9 mouse cellular contexts compared by ENCODE assay signal in genomic region chr2:27897161-27897560, GRCm38 (mm10). TPM values are rescaled to one million over a fixed set of nuclear protein-coding genes. Genes with fewer than 3 reads are reported as not detected.
DNase-seq lines count a peak whose midpoint lies in the region; TF ChIP-seq lines count a peak whose summit lies in the region.
"Had no signal": no experiment of that assay in that cellular context is flagged by ENCODE, and none has a peak within 500 bp of the region (broad histone marks: within the 10 kb centered on the region; RNA-seq: fewer than 3 reads in every experiment).

No protein-coding gene starts in this region.

- 53% methylated on average over 6 of the region's 6 CpGs for WGBS in lung, adult 2 months

- peak; percentile 56 to 68 for DNase-seq in lung, adult 18-20 months
- no peak for DNase-seq in lung, adult 2 months
- DNase-seq in gastrocnemius, postnatal 14 days = peak; percentile 80
- peak; percentile 45 to 60 for DNase-seq in kidney, postnatal 4 days
- peak; percentile 50 for DNase-seq in testis, postnatal 10 days (ENCODE audit: low spot score)
- DNase-seq in left cerebral cortex, adult 18-20 months (ENCODE audit: low spot score in 2 of 2) = no peak
- DNase-seq in thymus, postnatal 36 days = no peak
- DNase-seq: lung, embryonic 14.5 days; right cerebral cortex, adult 18-20 months had no signal

- intact Hi-C loops in gastrocnemius, postnatal 14 days (cut with DNase I; ENCODE audit: low total_unique reads) = no loop called here

- 0 out of 2 replicates have a peak, but pooled peaks cover 2% of the 10 kb centered on the region for H3K4me1 ChIP-seq in lung, adult 2 months (ENCODE audit: control insufficient read depth, insufficient read depth, low read length)

- no peak for TF ChIP-seq CTCF in lung, adult 2 months (IDR thresholded peaks at IDR 0.05; ENCODE audit: insufficient read depth, low read length)

- TF ChIP-seq POLR2A in lung, adult 2 months (IDR thresholded peaks at IDR 0.05; ENCODE audit: borderline replicate concordance, extremely low read depth, low read depth, low read length) = no peak

- H3K4me3 ChIP-seq in lung, adult 2 months (replicated peaks; ENCODE audit: extremely low read depth, low read depth, low read length) = no peak overlapping the region

RNA-seq across cellular contexts. Expression of gene Col5a1, which starts 10.9 kb away (rescaled TPM):
- polyA plus RNA-seq in lung, adult 2 months (2012; rRNA removed) = 18.5 and 18.8 TPM in 2 replicates
- total RNA-seq in gastrocnemius, postnatal 14 days (2021) = 100 to 1,000 TPM; 124 to 170 TPM
- total RNA-seq in left cerebral cortex, adult 18-20 months (2021) = 1 to 10 TPM; 7.3 to 8.7 TPM

Comparison
In these comparisons a context has a peak if more than half of its experiments do, and no peak if none do; other contexts are left out.
1. DNase-seq: peak in lung, adult 18-20 months (2 of 2), gastrocnemius, postnatal 14 days (single experiment), kidney, postnatal 4 days (2 of 2) and testis, postnatal 10 days (single experiment); none in lung, adult 2 months (single experiment), left cerebral cortex, adult 18-20 months (0 of 2) and thymus, postnatal 36 days (0 of 2).
2. RNA of gene Col5a1, which starts 10.9 kb away (total RNA-seq): 124 to 170 TPM in gastrocnemius, postnatal 14 days; 7.3 to 8.7 TPM in left cerebral cortex, adult 18-20 months; every median in the first group is over 10 times any median in the second.